Mouse (Mus musculus): Measurements from ENCODE around the gene Vegfd. TPM values are rescaled to one million over a fixed set of nuclear protein-coding genes. Genes with fewer than 3 reads are reported as not detected.
A peak's percentile ranks its signal among the peaks of the same experiment; 100 is the strongest.

Vegfd gene
- polyA plus RNA-seq, 1 experiment from 2014 or later: 10.9 TPM

DNA sequence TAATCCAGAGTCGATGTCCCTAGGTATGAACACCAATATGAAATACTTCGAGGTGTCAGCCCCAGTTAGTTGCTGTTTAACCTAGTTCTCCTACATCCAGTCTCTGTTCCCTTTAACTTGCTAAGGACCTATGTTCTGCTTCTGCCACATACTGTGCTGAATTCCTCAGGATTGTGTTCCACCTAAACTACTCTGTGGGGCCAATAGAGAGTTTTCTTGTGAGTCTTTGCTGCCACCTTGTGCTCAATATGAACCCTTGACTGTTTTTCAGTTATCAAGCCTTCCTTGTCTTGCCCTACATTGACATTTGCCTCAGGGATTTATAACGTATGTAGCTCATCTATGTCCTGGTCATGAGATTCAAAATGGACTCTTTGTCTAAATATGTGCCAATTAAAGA lies 25.3 kb downstream of the Vegfd start:
- H3K9me3 ChIP-seq (replicated peaks; ENCODE audit: low read length): no peaks in the 10 kb centered on the region

DNA sequence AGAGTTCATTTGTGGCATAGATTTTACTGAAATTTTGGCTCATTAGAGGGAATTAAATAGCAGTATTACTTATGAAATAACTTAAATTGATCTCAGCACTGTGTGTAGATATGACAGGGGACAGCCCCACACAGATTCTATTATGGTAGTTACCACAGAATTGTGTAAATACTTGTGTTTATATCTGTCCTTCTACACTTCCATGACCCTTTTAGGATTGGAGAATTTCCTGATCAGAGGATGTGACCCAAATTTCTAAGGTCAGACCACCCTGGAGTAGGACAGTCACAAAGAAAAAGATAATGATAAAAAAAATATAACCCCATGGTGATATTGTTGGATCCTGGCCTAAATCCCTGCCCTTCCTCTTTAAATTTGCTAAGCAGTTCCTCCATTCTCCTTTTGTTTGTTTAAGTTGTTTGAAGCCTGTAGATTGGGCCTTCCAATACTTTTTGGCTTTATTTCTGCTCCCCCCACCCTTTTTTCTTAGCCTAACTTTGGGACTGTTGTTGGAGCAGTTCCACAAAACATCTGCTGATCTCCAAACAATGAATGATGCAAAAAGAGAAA lies 32.0 kb downstream of the Vegfd start:
- H3K4me3 ChIP-seq (replicated peaks; ENCODE audit: low read depth, low read length): no peak overlapping the region
- no peak overlapping the region for H3K4me2 ChIP-seq (ENCODE audit: low read length)
- H3K9me3 ChIP-seq (replicated peaks; ENCODE audit: low read length): no peaks in the 10 kb centered on the region
- no peak for ATAC-seq (replicated peaks; ENCODE audit: low FRiP score, low read depth)
- H3K27ac ChIP-seq: no peak overlapping the region
- no peaks in the 10 kb centered on the region for H3K4me1 ChIP-seq (replicated peaks; ENCODE audit: insufficient read depth, low read length)
- no peaks in the 10 kb centered on the region for H3K36me3 ChIP-seq (ENCODE audit: insufficient read depth, low read length)
- no peak for TF ChIP-seq CTCF (IDR thresholded peaks at IDR 0.05; ENCODE audit: low read depth)
- H3K27me3 ChIP-seq (ENCODE audit: insufficient read depth, low read length): no peaks in the 10 kb centered on the region
- DNase-seq (ENCODE audit: low spot score): peak; percentile 12
- H3K9ac ChIP-seq (ENCODE audit: low read depth, low read length): no peak overlapping the region

More for the DNA sequence above, 25.3 kb downstream of the Vegfd start:
- WGBS: 62% methylated on average over 3 of the region's 3 CpGs
- H3K4me3 ChIP-seq (replicated peaks; ENCODE audit: low read depth, low read length): no peak overlapping the region
- no peaks in the 10 kb centered on the region for H3K4me1 ChIP-seq (replicated peaks; ENCODE audit: insufficient read depth, low read length)
- H3K27ac ChIP-seq: no peak overlapping the region
- H3K36me3 ChIP-seq (ENCODE audit: insufficient read depth, low read length): no peaks in the 10 kb centered on the region
- no peak overlapping the region for H3K4me2 ChIP-seq (ENCODE audit: low read length)
- no peak overlapping the region for H3K9ac ChIP-seq (ENCODE audit: low read depth, low read length)
- DNase-seq (ENCODE audit: low spot score): peak; percentile 59
- no peaks in the 10 kb centered on the region for H3K27me3 ChIP-seq (ENCODE audit: insufficient read depth, low read length)
- no peak for ATAC-seq (replicated peaks; ENCODE audit: low FRiP score, low read depth)
- peak; percentile 70 for TF ChIP-seq CTCF (IDR thresholded peaks at IDR 0.05; ENCODE audit: low read depth)

- DNase-seq (ENCODE audit: low spot score): no peak
- no peaks in the 10 kb centered on the region for H3K36me3 ChIP-seq (ENCODE audit: insufficient read depth, low read length)
- H3K27me3 ChIP-seq (ENCODE audit: insufficient read depth, low read length): no peaks in the 10 kb centered on the region
- no peak overlapping the region for H3K27ac ChIP-seq
- ATAC-seq (replicated peaks; ENCODE audit: low FRiP score, low read depth): no peak
- H3K4me3 ChIP-seq (replicated peaks; ENCODE audit: low read depth, low read length): no peak overlapping the region
- WGBS: 73% methylated on average over 9 of the region's 9 CpGs
- no peaks in the 10 kb centered on the region for H3K9me3 ChIP-seq (replicated peaks; ENCODE audit: low read length)
- no peaks in the 10 kb centered on the region for H3K4me1 ChIP-seq (replicated peaks; ENCODE audit: insufficient read depth, low read length)
- no peak overlapping the region for H3K4me2 ChIP-seq (ENCODE audit: low read length)
- TF ChIP-seq CTCF (IDR thresholded peaks at IDR 0.05; ENCODE audit: low read depth): no peak
- no peak overlapping the region for H3K9ac ChIP-seq (ENCODE audit: low read depth, low read length)
Measured at GRCm38 (mm10) chrX:164406133-164407022, 33.2 kb downstream of the Vegfd start.

DNA sequence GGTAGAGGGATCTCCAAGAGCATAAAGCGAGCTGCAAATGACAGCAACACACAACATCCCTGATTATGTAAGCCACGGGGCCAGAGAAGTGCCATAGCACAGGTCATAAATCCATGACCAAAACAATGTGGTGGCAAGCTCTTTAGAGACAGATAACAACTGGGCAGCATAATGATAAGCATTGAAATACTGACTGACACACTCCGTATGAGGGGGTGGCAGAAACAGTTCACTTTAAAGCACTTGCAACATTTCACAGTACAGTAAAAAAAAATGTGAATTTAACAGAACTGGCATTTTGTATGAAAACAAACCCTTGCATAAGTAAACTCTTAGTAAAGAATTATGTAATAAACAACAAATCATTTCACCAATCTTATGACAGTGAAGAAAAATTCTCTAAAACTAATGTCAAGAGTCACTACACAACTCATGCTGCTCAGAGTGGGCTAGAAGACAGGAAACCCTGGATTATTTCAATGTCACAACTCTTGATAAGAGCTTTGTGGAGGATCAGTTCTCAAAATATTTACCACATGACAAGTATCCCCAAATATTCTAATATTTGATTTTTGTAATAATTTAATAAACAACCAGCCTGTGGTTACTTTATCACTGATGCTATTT lies 35.2 kb downstream of the Vegfd start:
- no peak overlapping the region for H3K4me3 ChIP-seq (replicated peaks; ENCODE audit: low read depth, low read length)
- H3K27ac ChIP-seq: no peak overlapping the region
- H3K9me3 ChIP-seq (replicated peaks; ENCODE audit: low read length): no peaks in the 10 kb centered on the region
- WGBS: 74% methylated on average over 3 of the region's 3 CpGs
- no peak overlapping the region for H3K9ac ChIP-seq (ENCODE audit: low read depth, low read length)
- TF ChIP-seq CTCF (IDR thresholded peaks at IDR 0.05; ENCODE audit: low read depth): no peak
- H3K36me3 ChIP-seq (ENCODE audit: insufficient read depth, low read length): no peaks in the 10 kb centered on the region
- no peak for DNase-seq (ENCODE audit: low spot score)
- no peak overlapping the region for H3K4me2 ChIP-seq (ENCODE audit: low read length)
- no peak for ATAC-seq (replicated peaks; ENCODE audit: low FRiP score, low read depth)
- no peaks in the 10 kb centered on the region for H3K4me1 ChIP-seq (replicated peaks; ENCODE audit: insufficient read depth, low read length)
- H3K27me3 ChIP-seq (ENCODE audit: insufficient read depth, low read length): no peaks in the 10 kb centered on the region

DNA sequence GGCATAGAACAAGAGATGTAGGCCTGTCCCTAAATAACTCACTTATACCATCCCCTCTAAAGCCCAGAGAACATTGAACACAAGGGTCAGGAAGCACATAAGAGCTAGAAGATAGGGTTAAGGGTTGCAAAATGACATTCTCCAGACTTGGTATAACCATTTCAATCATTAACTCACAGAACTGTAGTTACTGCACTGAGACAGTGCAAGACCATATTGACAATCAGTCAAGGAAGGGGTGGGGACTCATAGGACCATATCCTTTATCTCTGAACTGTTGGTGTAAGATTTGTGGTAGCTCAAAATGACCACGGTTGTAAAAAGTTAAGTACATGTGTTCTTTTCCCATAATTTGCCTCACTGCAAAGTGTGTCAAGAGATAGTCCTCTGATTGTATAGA lies 37.4 kb downstream of the Vegfd start:
- TF ChIP-seq CTCF (IDR thresholded peaks at IDR 0.05; ENCODE audit: low read depth): no peak
- Histone ChIP-seq H3K36me3 (ENCODE audit: insufficient read depth, low read length) (no peaks in the 10 kb centered on the region), H3K4me1 (replicated peaks; ENCODE audit: insufficient read depth, low read length) (no peaks in the 10 kb centered on the region), H3K9me3 (replicated peaks; ENCODE audit: low read length) (no peaks in the 10 kb centered on the region), H3K9ac (ENCODE audit: low read depth, low read length) (no peak overlapping the region), H3K27ac (no peak overlapping the region), H3K27me3 (ENCODE audit: insufficient read depth, low read length) (no peaks in the 10 kb centered on the region), H3K4me3 (replicated peaks; ENCODE audit: low read depth, low read length) (no peak overlapping the region), H3K4me2 (ENCODE audit: low read length) (no peak overlapping the region)
- WGBS: 79% methylated on average over 1 of the region's 1 CpGs
- no peak for ATAC-seq (replicated peaks; ENCODE audit: low FRiP score, low read depth)
- no peak for DNase-seq (ENCODE audit: low spot score)

DNA sequence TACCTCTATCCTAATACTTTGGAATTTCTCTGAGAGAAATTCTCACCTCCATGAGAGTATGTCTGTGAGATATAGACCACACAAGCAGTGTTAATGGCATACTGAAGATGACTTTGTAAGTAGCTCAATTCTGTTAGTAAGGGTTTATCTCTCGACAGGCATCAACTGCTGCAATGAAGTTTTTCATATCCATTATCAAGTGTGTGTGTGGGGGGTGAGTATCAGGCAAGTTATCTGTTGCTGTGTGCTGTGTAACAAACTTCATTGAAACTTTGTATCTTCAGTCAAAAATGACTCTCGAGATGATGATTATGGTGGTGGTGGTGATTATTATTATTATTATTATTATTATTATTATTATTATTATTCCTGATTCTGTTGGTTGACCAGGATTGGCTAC lies 43.6 kb downstream of the Vegfd start:
- 92% methylated on average over 2 of the region's 2 CpGs for WGBS
- Histone ChIP-seq H3K9me3 (replicated peaks; ENCODE audit: low read length) (no peaks in the 10 kb centered on the region), H3K4me2 (ENCODE audit: low read length) (no peak overlapping the region), H3K4me3 (replicated peaks; ENCODE audit: low read depth, low read length) (no peak overlapping the region), H3K36me3 (ENCODE audit: insufficient read depth, low read length) (no peaks in the 10 kb centered on the region), H3K27ac (no peak overlapping the region), H3K9ac (ENCODE audit: low read depth, low read length) (no peak overlapping the region), H3K4me1 (replicated peaks; ENCODE audit: insufficient read depth, low read length) (no peaks in the 10 kb centered on the region), H3K27me3 (ENCODE audit: insufficient read depth, low read length) (no peaks in the 10 kb centered on the region)
- DNase-seq (ENCODE audit: low spot score) (no peak), ATAC-seq (replicated peaks; ENCODE audit: low FRiP score, low read depth) (no peak)
- TF ChIP-seq CTCF (IDR thresholded peaks at IDR 0.05; ENCODE audit: low read depth): no peak
